Mouse (Mus musculus): ENCODE measurements around the gene Camk2b. TPM values are rescaled to one million over a fixed set of nuclear protein-coding genes. Genes with fewer than 3 reads are reported as not detected.
"Not testable (repeated sequence)": the region's sequence is repeated elsewhere in the genome, so short reads cannot be mapped to it uniquely, and the experiment has no call there.

The Camk2b gene
- polyA plus RNA-seq, 1 experiment from 2014 or later, result 1.6 TPM

GRCm38 (mm10) chr11:5948546-5949250 lies 117.5 kb downstream of the Camk2b start:
- Histone ChIP-seq H3K4me2 (replicated peaks) (no peak overlapping the region), H3K27ac (peak overlapping the region; percentile 23; the same call in 1 of the 2 replicates), H3K27me3 (no peaks in the 10 kb centered on the region), H3K9ac (no peak overlapping the region), H3K4me3 (no peak overlapping the region), H3K36me3 (no peaks in the 10 kb centered on the region), H3K4me1 (peaks cover 16% of the 10 kb centered on the region; the same call in 1 of the 2 replicates), H3K9me3 (no peaks in the 10 kb centered on the region)
- no peak for ATAC-seq (ENCODE audit: low FRiP score, low read depth)
- WGBS, result 33% methylated on average over 10 of the region's 10 CpGs

- Histone ChIP-seq H3K9me3 (no peaks in the 10 kb centered on the region), H3K4me2 (replicated peaks) (no peak overlapping the region), H3K9ac (no peak overlapping the region), H3K27me3 (no peaks in the 10 kb centered on the region), H3K36me3 (no peaks in the 10 kb centered on the region), H3K4me1 (peaks cover 16% of the 10 kb centered on the region; the same call in 1 of the 2 replicates), H3K27ac (no peak overlapping the region), H3K4me3 (no peak overlapping the region)
- 49% methylated on average over 4 of the region's 4 CpGs for WGBS
- ATAC-seq (ENCODE audit: low FRiP score, low read depth), result no peak
Measured at GRCm38 (mm10) chr11:5947796-5948195, 118.4 kb downstream of the Camk2b start.

GRCm38 (mm10) chr11:5945096-5945495 lies 121.1 kb downstream of the Camk2b start:
- WGBS, result 60% methylated on average over 2 of the region's 2 CpGs
- H3K27me3 ChIP-seq, result no peaks in the 10 kb centered on the region

GRCm38 (mm10) chr11:5942966-5943365 lies 123.2 kb downstream of the Camk2b start:
- 0 out of 2 replicates have a peak, but pooled peaks cover 2% of the 10 kb centered on the region for H3K4me1 ChIP-seq
- H3K9ac ChIP-seq, result no peak overlapping the region
- H3K36me3 ChIP-seq, result no peaks in the 10 kb centered on the region
- H3K4me3 ChIP-seq, result no peak overlapping the region
- ATAC-seq (ENCODE audit: low FRiP score, low read depth), result no peak
- no peak overlapping the region for H3K27ac ChIP-seq
- no peak overlapping the region for H3K4me2 ChIP-seq (replicated peaks)
- 55% methylated on average over 6 of the region's 6 CpGs for WGBS
- no peaks in the 10 kb centered on the region for H3K9me3 ChIP-seq
- H3K27me3 ChIP-seq, result no peaks in the 10 kb centered on the region

More at GRCm38 (mm10) chr11:5945096-5945495, 121.1 kb downstream of the Camk2b start:
- no peak overlapping the region for H3K27ac ChIP-seq
- ATAC-seq (ENCODE audit: low FRiP score, low read depth), result no peak
- H3K36me3 ChIP-seq, result no peaks in the 10 kb centered on the region
- no peak overlapping the region for H3K9ac ChIP-seq
- H3K9me3 ChIP-seq, result no peaks in the 10 kb centered on the region
- H3K4me2 ChIP-seq (replicated peaks), result no peak overlapping the region
- no peak overlapping the region for H3K4me3 ChIP-seq
- H3K4me1 ChIP-seq, result peaks cover 16% of the 10 kb centered on the region; the same call in 1 of the 2 replicates

GRCm38 (mm10) chr11:5934531-5934930 lies 131.6 kb downstream of the Camk2b start:
- not testable (repeated sequence) for H3K4me2 ChIP-seq (replicated peaks); H3K27me3 ChIP-seq; H3K4me3 ChIP-seq; H3K36me3 ChIP-seq; H3K9ac ChIP-seq; H3K27ac ChIP-seq; ATAC-seq (ENCODE audit: low FRiP score, low read depth); H3K4me1 ChIP-seq; H3K9me3 ChIP-seq
- WGBS, result 94% methylated on average over 11 of the region's 11 CpGs

GRCm38 (mm10) chr11:5931947-5932346 lies 134.2 kb downstream of the Camk2b start:
- not testable (repeated sequence) for H3K4me1 ChIP-seq; H3K4me3 ChIP-seq; H3K36me3 ChIP-seq; H3K9me3 ChIP-seq; H3K27ac ChIP-seq; ATAC-seq (ENCODE audit: low FRiP score, low read depth); H3K4me2 ChIP-seq (replicated peaks); H3K27me3 ChIP-seq; H3K9ac ChIP-seq
- WGBS, result 86% methylated on average over 6 of the region's 6 CpGs

GRCm38 (mm10) chr11:5930578-5930977 lies 135.6 kb downstream of the Camk2b start:
- Histone ChIP-seq H3K36me3 (no peaks in the 10 kb centered on the region), H3K4me2 (replicated peaks) (no peak overlapping the region)
- 55% methylated on average over 1 of the region's 1 CpGs for WGBS

GRCm38 (mm10) chr11:5926696-5927220 lies 139.4 kb downstream of the Camk2b start:
- ATAC-seq (ENCODE audit: low FRiP score, low read depth), result no peak
- WGBS, result 88% methylated on average over 3 of the region's 3 CpGs
- H3K27me3 ChIP-seq, result no peaks in the 10 kb centered on the region
- no peak overlapping the region for H3K27ac ChIP-seq
- H3K36me3 ChIP-seq, result no peaks in the 10 kb centered on the region
- H3K4me2 ChIP-seq (replicated peaks), result no peak overlapping the region
- no peaks in the 10 kb centered on the region for H3K9me3 ChIP-seq
- no peak overlapping the region for H3K4me3 ChIP-seq
- no peaks in the 10 kb centered on the region for H3K4me1 ChIP-seq
- no peak overlapping the region for H3K9ac ChIP-seq

More at GRCm38 (mm10) chr11:5930578-5930977, 135.6 kb downstream of the Camk2b start:
- H3K9ac ChIP-seq, result no peak overlapping the region
- H3K4me1 ChIP-seq, result no peaks in the 10 kb centered on the region
- H3K9me3 ChIP-seq, result 0 out of 2 replicates have a peak, but pooled peaks cover 3% of the 10 kb centered on the region
- H3K4me3 ChIP-seq, result no peak overlapping the region
- no peak overlapping the region for H3K27ac ChIP-seq
- no peak for ATAC-seq (ENCODE audit: low FRiP score, low read depth)
- no peaks in the 10 kb centered on the region for H3K27me3 ChIP-seq

GRCm38 (mm10) chr11:5924699-5925098 lies 141.5 kb downstream of the Camk2b start:
- no peak overlapping the region for H3K4me2 ChIP-seq (replicated peaks)
- no peak overlapping the region for H3K27ac ChIP-seq
- H3K9me3 ChIP-seq, result no peaks in the 10 kb centered on the region
- no peaks in the 10 kb centered on the region for H3K4me1 ChIP-seq
- no peak overlapping the region for H3K9ac ChIP-seq
- WGBS, result 45% methylated on average over 8 of the region's 8 CpGs
- no peaks in the 10 kb centered on the region for H3K36me3 ChIP-seq
- H3K27me3 ChIP-seq, result no peaks in the 10 kb centered on the region
- no peak for ATAC-seq (ENCODE audit: low FRiP score, low read depth)
- H3K4me3 ChIP-seq, result no peak overlapping the region

GRCm38 (mm10) chr11:5920323-5920960 lies 145.7 kb downstream of the Camk2b start:
- Histone ChIP-seq H3K27me3 (no peaks in the 10 kb centered on the region), H3K9ac (no peak overlapping the region), H3K4me2 (replicated peaks) (0 out of 2 replicates have a peak overlapping the region, but pooled peaks have one; percentile 7), H3K36me3 (no peaks in the 10 kb centered on the region), H3K4me3 (no peak overlapping the region), H3K9me3 (no peaks in the 10 kb centered on the region), H3K27ac (no peak overlapping the region), H3K4me1 (no peaks in the 10 kb centered on the region; the same call in 1 of the 2 replicates)
- WGBS, result 32% methylated on average over 17 of the region's 17 CpGs
- no peak for ATAC-seq (ENCODE audit: low FRiP score, low read depth)

Data from limb, embryonic 13.5 days (tissue).